Mouse (Mus musculus) midbrain, embryonic 10.5 days (tissue): ENCODE results near the gene Tas2r135. TPM values are rescaled to one million over a fixed set of nuclear protein-coding genes. Genes with fewer than 3 reads are reported as not detected.
A peak's percentile ranks its signal among the peaks of the same experiment; 100 is the strongest.

ENCODE experiments used
- DNase-seq: peaks from one replicate; pipeline ENCODE4 v3.0.0-alpha.2; 2017; ENCODE audit warnings: low spot score
- H3K27ac ChIP-seq: fragments of 300-500 bp; sonication (generic); replicated peaks from 2 replicates; pipeline ENCODE4 v1.5.1; 2016; ENCODE audit warnings: mild to moderate bottlenecking
- H3K27me3 ChIP-seq: fragments of 300-500 bp; sonication (generic); 2 replicates; pipeline ENCODE4 v1.6.1; 2016; ENCODE audit warnings: low read depth, mild to moderate bottlenecking; ENCODE audit not compliant: poor library complexity, severe bottlenecking
- H3K36me3 ChIP-seq: fragments of 300-500 bp; sonication (generic); 2 replicates; pipeline ENCODE4 v1.6.1; 2016; ENCODE audit warnings: mild to moderate bottlenecking, moderate library complexity
- H3K4me1 ChIP-seq: fragments of 300-500 bp; sonication (generic); 2 replicates; pipeline ENCODE4 v1.6.1; 2016
- H3K4me3 ChIP-seq: fragments of 300-500 bp; sonication (generic); 2 replicates; pipeline ENCODE4 v1.5.1; 2016; ENCODE audit warnings: mild to moderate bottlenecking, moderate library complexity
- H3K9me3 ChIP-seq: fragments of 300-500 bp; sonication (generic); replicated peaks from 2 replicates; pipeline ENCODE4 v1.6.1; 2016; ENCODE audit warnings: mild to moderate bottlenecking
- WGBS: fragments of 180-500 bp; shearing (Covaris S2); methylation state at CpG from one replicate; pipeline ENCODE4 v1.1.7; 2016; 5-methylcytosine and 5-hydroxymethylcytosine counted together
- polyA plus RNA-seq: library from polyadenylated mRNA; unstranded; fragments of >200 nt; fragmentation: Nextera tagmentation; extraction: Ambion mirVana; gene quantifications from 2 replicates; pipeline ENCODE4 v1.2.1, GENCODE M21; 2016

The Tas2r135 gene
- polyA plus RNA-seq, 1 experiment from 2014 or later: not detected

- Histone ChIP-seq H3K9me3 (no peaks in the 10 kb centered on the region), H3K4me1 (peaks cover 13% of the 10 kb centered on the region), H3K27me3 (no peaks in the 10 kb centered on the region), H3K4me3 (no peak overlapping the region), H3K27ac (no peak overlapping the region), H3K36me3 (peaks cover 19% of the 10 kb centered on the region)
- 91% methylated on average over 15 of the region's 15 CpGs for WGBS
- DNase-seq: no peak
Observed at GRCm38 (mm10) chr6:42364607-42365006, 40.6 kb upstream of the Tas2r135 start.

DNA sequence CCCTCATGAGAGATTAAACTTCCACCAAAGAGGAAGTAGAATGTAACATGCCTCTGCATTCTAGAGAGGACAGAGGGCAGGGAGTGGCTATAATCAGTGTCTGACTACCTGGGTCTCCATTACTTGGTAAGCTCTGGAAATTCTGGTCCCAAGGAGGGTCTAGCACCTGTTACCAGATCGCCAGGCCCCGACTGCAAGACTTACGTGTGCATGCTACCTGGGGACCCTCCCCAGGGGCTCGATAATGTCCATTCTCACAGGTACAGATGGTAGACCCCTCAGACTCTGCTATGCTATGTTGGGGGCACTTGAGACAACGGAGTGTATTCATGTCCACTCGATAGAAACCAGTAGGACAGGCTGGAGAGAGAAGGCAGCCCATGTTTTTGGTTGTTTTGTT lies 40.0 kb upstream of the Tas2r135 start:
- H3K27me3 ChIP-seq: no peaks in the 10 kb centered on the region
- H3K4me1 ChIP-seq: peaks cover 19% of the 10 kb centered on the region
- H3K9me3 ChIP-seq: no peaks in the 10 kb centered on the region
- WGBS: 91% methylated on average over 6 of the region's 6 CpGs
- H3K36me3 ChIP-seq: peaks cover 13% of the 10 kb centered on the region
- no peak overlapping the region for H3K27ac ChIP-seq
- no peak overlapping the region for H3K4me3 ChIP-seq
- DNase-seq: no peak

DNA sequence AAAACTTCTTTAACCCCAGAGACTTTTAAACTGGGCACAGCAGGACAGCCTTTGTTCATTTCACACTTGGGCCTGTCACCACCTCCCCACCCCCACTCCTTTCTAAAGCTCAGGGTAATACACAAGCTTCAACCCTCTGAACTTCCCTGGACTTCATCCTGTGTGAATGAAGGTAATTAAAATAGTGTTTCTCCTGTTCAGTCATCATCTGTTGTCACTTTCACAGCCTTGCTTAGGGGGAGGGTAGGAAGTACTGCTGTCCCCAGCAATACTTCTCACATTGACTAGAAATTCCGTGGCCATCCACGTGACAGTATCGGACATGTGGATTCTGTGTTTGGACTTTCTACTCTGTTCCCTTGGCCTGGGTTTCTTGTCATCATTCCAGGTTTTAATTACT lies 35.4 kb upstream of the Tas2r135 start:
- Histone ChIP-seq H3K9me3 (no peaks in the 10 kb centered on the region), H3K4me3 (no peak overlapping the region), H3K36me3 (no peaks in the 10 kb centered on the region), H3K27me3 (peaks cover 39% of the 10 kb centered on the region), H3K27ac (0 out of 2 replicates have a peak overlapping the region, but pooled peaks have one; percentile 17), H3K4me1 (peaks cover 48% of the 10 kb centered on the region)
- DNase-seq: no peak
- WGBS: 9% methylated on average over 3 of the region's 3 CpGs

GRCm38 (mm10) chr6:42370630-42371363 lies 34.4 kb upstream of the Tas2r135 start:
- no peak overlapping the region for H3K4me3 ChIP-seq
- DNase-seq: no peak
- 0 out of 2 replicates have a peak overlapping the region, but pooled peaks have one; percentile 19 for H3K27ac ChIP-seq
- 35% methylated on average over 4 of the region's 4 CpGs for WGBS
- H3K36me3 ChIP-seq: no peaks in the 10 kb centered on the region
- peaks cover 49% of the 10 kb centered on the region for H3K4me1 ChIP-seq
- H3K27me3 ChIP-seq: peaks cover 49% of the 10 kb centered on the region
- no peaks in the 10 kb centered on the region for H3K9me3 ChIP-seq

GRCm38 (mm10) chr6:42372001-42372400 lies 33.2 kb upstream of the Tas2r135 start:
- 7% methylated on average over 3 of the region's 3 CpGs for WGBS
- Histone ChIP-seq H3K27ac (no peak overlapping the region), H3K9me3 (no peaks in the 10 kb centered on the region), H3K4me3 (no peak overlapping the region), H3K36me3 (no peaks in the 10 kb centered on the region), H3K4me1 (peaks cover 57% of the 10 kb centered on the region), H3K27me3 (peaks cover 60% of the 10 kb centered on the region)
- DNase-seq: no peak

GRCm38 (mm10) chr6:42372421-42372815 lies 32.8 kb upstream of the Tas2r135 start:
- no peaks in the 10 kb centered on the region for H3K36me3 ChIP-seq
- DNase-seq: no peak
- H3K27ac ChIP-seq: 0 out of 2 replicates have a peak overlapping the region, but pooled peaks have one; percentile 76
- H3K27me3 ChIP-seq: peaks cover 60% of the 10 kb centered on the region
- peaks cover 57% of the 10 kb centered on the region for H3K4me1 ChIP-seq
- WGBS: 19% methylated on average over 9 of the region's 9 CpGs
- H3K4me3 ChIP-seq: peak overlapping the region; percentile 68
- H3K9me3 ChIP-seq: no peaks in the 10 kb centered on the region

DNA sequence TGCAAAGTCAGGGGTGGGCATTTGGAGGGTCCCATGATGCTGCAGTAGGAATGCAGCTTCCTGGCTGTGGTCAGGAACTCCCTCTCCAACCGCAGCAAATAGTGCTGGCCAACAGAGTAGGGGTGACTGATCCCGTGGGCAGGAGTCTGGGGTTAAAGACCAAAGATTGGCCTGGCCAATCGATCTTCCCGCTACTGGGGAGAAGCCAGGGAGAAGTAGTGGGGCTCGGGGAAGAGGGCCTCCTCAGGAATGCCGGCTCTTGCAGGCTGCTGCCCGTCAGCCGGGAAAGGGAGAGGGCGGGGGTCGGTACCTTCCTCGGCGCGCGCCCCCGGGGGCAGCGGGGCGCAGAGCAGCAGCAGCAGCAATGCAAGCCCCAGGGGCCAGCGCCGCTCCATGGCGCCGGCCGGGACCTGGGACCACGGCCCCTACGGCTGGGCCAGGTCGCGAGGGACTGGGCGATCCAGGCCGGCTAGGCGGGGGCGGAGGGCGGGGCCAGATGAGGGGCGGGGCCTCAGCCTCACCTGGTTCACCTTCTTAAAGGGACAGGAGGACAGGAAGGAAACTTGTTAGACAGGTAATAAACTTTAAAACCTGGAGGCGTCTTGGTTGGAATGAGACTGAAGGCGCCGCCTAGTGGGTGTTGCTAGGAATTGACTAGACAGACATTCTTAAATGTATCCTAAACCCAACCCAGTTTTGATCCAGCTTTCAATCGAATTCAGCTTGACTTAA lies 32.3 kb upstream of the Tas2r135 start, which contains the start of gene Epha1:
TSS of gene Epha1 (minus strand) at position 453 of the 732 bp plus-strand sequence.
- Histone ChIP-seq H3K36me3 (no peaks in the 10 kb centered on the region), H3K4me1 (peaks cover 57% of the 10 kb centered on the region), H3K27me3 (peaks cover 60% of the 10 kb centered on the region), H3K27ac (peak within 1 kb of the TSS; percentile 76), H3K9me3 (no peaks in the 10 kb centered on the region), H3K4me3 (peak within 1 kb of the TSS; percentile 68)
- WGBS: under 1% methylated on average over 36 of the region's 36 CpGs
- DNase-seq: peak; percentile 69

DNA sequence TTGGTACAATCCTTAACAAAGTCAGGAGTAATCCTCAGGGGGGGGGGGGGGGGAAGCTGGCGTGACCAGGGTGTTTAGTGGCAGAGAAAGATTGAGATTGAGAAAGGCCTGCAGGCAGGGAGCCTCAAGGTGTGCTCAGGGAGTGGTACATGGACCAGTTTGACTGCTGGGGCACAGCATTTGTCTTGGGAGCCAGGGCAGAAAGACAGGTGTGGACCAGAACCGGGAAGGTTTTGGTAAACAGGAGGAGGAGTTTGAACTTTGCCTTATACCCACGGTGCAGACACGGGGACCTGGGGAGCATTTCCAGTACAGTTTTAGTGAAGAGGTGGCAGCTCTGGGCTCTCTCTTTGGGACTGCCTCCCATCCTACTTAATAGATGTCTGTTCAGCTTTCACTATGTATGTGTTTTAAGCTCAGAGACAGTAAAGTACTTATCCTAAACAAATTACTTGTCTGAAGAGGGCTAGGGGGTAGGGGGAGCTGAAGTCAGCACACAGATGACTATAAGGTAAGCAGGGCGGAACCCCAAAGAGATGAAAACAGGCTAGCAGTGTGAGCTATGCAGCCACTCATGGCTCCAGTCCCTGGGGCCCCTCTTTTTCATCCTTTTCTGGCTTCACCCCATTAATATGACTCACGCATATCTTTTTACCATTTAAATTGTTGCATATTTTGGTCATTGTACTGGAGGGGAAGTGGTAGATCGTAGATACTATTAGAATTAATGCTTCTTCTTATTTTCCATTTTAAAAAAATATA lies 31.4 kb upstream of the Tas2r135 start:
- H3K27me3 ChIP-seq: peaks cover 65% of the 10 kb centered on the region
- WGBS: 40% methylated on average over 7 of the region's 7 CpGs
- peaks cover 57% of the 10 kb centered on the region for H3K4me1 ChIP-seq
- H3K36me3 ChIP-seq: no peaks in the 10 kb centered on the region
- no peaks in the 10 kb centered on the region for H3K9me3 ChIP-seq
- H3K4me3 ChIP-seq: peak overlapping the region; percentile 68
- no peak overlapping the region for H3K27ac ChIP-seq
- DNase-seq: no peak

- no peak overlapping the region for H3K27ac ChIP-seq
- no peak for DNase-seq
- H3K27me3 ChIP-seq: peaks cover 72% of the 10 kb centered on the region
- WGBS: 84% methylated on average over 4 of the region's 4 CpGs
- H3K4me1 ChIP-seq: peaks cover 51% of the 10 kb centered on the region
- H3K4me3 ChIP-seq: no peak overlapping the region
- H3K9me3 ChIP-seq: no peaks in the 10 kb centered on the region
- no peaks in the 10 kb centered on the region for H3K36me3 ChIP-seq
Observed at GRCm38 (mm10) chr6:42374701-42375100, 30.5 kb upstream of the Tas2r135 start.

- H3K9me3 ChIP-seq: no peaks in the 10 kb centered on the region
- no peak overlapping the region for H3K27ac ChIP-seq
- peaks cover 46% of the 10 kb centered on the region for H3K4me1 ChIP-seq
- H3K36me3 ChIP-seq: no peaks in the 10 kb centered on the region
- peaks cover 72% of the 10 kb centered on the region for H3K27me3 ChIP-seq
- DNase-seq: no peak
- H3K4me3 ChIP-seq: no peak overlapping the region
- WGBS: 97% methylated on average over 2 of the region's 2 CpGs
Observed at GRCm38 (mm10) chr6:42375131-42375530, 30.1 kb upstream of the Tas2r135 start.

DNA sequence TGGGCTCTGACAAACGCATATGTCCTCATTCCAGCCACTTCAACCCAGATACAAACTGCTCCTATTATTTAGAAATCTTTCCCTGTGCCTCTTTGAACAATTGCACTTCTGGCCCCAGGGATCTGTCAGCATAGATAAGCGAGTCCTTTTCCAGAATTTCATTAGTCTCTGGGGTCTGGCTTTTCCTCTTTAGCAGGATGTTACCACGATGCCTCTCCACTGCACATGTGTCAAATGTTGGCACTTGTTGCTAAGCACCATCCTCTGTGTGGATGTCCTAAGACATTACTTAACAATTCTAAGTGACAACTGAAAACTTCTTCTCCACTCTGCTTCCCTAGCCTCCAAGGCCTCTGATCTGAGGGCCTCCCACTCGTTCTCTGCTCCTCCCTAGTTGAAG lies 29.2 kb upstream of the Tas2r135 start:
- Histone ChIP-seq H3K4me1 (peaks cover 43% of the 10 kb centered on the region), H3K9me3 (no peaks in the 10 kb centered on the region), H3K27ac (no peak overlapping the region), H3K36me3 (no peaks in the 10 kb centered on the region), H3K27me3 (peaks cover 65% of the 10 kb centered on the region), H3K4me3 (no peak overlapping the region)
- 52% methylated on average over 4 of the region's 4 CpGs for WGBS
- DNase-seq: no peak

- no peaks in the 10 kb centered on the region for H3K9me3 ChIP-seq
- 71% methylated on average over 6 of the region's 6 CpGs for WGBS
- peaks cover 60% of the 10 kb centered on the region for H3K27me3 ChIP-seq
- H3K4me3 ChIP-seq: no peak overlapping the region
- H3K36me3 ChIP-seq: no peaks in the 10 kb centered on the region
- no peak for DNase-seq
- peaks cover 45% of the 10 kb centered on the region for H3K4me1 ChIP-seq
- H3K27ac ChIP-seq: no peak overlapping the region
Observed at GRCm38 (mm10) chr6:42376504-42377019, 28.7 kb upstream of the Tas2r135 start.
